Mouse (Mus musculus) cortical plate, adult 2 months (tissue): ENCODE results near the gene Sdc3. TPM values are rescaled to one million over a fixed set of nuclear protein-coding genes. Genes with fewer than 3 reads are reported as not detected.
A peak's percentile ranks its signal among the peaks of the same experiment; 100 is the strongest.

Experiments used
- H3K27ac ChIP-seq: fragments of 200-500 bp; 2 replicates; pipeline ENCODE4 v1.5.1; 2012; ENCODE audit warnings: low read length, control low read depth, inconsistent platforms; ENCODE audit not compliant: insufficient read depth
- H3K4me1 ChIP-seq: fragments of 200-500 bp; 2 replicates; pipeline ENCODE4 v1.6.1; 2011; ENCODE audit warnings: low read length; ENCODE audit not compliant: control insufficient read depth, insufficient read depth
- H3K4me3 ChIP-seq: fragments of 200-500 bp; 2 replicates; pipeline ENCODE4 v1.5.1; 2011; ENCODE audit warnings: mild to moderate bottlenecking, low read length, control low read depth; ENCODE audit not compliant: insufficient read depth
- CTCF ChIP-seq: fragments of 200-500 bp; IDR thresholded peaks from 2 replicates; pipeline ENCODE4 v1.5.1; 2011; ENCODE audit warnings: mild to moderate bottlenecking, control low read depth, low read length; ENCODE audit not compliant: insufficient read depth; ENCODE audit errors: extremely low read depth
- POLR2A ChIP-seq: fragments of 200-500 bp; IDR thresholded peaks from 2 replicates; pipeline ENCODE4 v1.6.1; 2011; ENCODE audit warnings: mild to moderate bottlenecking, low read length, control low read depth; ENCODE audit not compliant: insufficient read depth; ENCODE audit errors: extremely low read depth
- polyA plus RNA-seq: library from polyadenylated mRNA; depleted of rRNA; stranded (reverse); fragments of >200 nt; gene quantifications from 2 replicates; pipeline ENCODE4 v1.2.3, GENCODE M21; 2012; rRNA removed

Sdc3 gene
- polyA plus RNA-seq, 1 experiment = 81.5 TPM

- Histone ChIP-seq H3K27ac (no peak overlapping the region), H3K4me3 (no peak overlapping the region), H3K4me1 (peaks cover 17% of the 10 kb centered on the region)
- TF ChIP-seq CTCF (no peak), POLR2A (no peak)
Measured at GRCm38 (mm10) chr4:130865460-130865859, 73.1 kb downstream of the Sdc3 start.

- H3K4me1 ChIP-seq = peaks cover 17% of the 10 kb centered on the region
- peak overlapping the region; percentile 41 for H3K27ac ChIP-seq
- TF ChIP-seq CTCF (no peak), POLR2A (peak; percentile 49)
- H3K4me3 ChIP-seq = no peak overlapping the region
Measured at GRCm38 (mm10) chr4:130865901-130866371, 73.6 kb downstream of the Sdc3 start.

- Histone ChIP-seq H3K27ac (no peak overlapping the region), H3K4me3 (no peak overlapping the region), H3K4me1 (peaks cover 9% of the 10 kb centered on the region)
- TF ChIP-seq POLR2A (no peak), CTCF (no peak)
Measured at GRCm38 (mm10) chr4:130867940-130868339, 75.6 kb downstream of the Sdc3 start.

DNA sequence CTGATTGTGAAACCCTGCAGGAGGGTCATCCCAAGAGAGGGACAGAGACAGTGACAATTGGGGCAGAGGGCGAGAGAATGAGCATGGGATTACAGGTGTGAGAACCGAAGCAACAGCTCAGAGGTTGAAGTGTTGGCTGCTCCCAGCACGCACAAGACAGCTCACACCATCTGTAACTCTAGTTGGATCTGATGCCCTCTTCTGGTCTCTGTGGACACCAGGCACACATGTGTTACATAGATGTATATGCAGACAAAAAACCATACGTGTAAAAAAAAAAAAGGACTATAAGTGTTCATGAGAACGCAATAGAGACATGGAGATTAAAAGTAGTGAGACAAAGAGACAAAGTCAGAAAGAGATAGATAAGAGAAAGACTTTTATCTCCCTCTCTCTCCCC lies 76.5 kb downstream of the Sdc3 start:
- Histone ChIP-seq H3K27ac (no peak overlapping the region), H3K4me3 (no peak overlapping the region), H3K4me1 (peaks cover 9% of the 10 kb centered on the region)
- no peak for TF ChIP-seq POLR2A
- 0 out of 2 replicates have a peak, but pooled peaks have one; percentile 16 for TF ChIP-seq CTCF

DNA sequence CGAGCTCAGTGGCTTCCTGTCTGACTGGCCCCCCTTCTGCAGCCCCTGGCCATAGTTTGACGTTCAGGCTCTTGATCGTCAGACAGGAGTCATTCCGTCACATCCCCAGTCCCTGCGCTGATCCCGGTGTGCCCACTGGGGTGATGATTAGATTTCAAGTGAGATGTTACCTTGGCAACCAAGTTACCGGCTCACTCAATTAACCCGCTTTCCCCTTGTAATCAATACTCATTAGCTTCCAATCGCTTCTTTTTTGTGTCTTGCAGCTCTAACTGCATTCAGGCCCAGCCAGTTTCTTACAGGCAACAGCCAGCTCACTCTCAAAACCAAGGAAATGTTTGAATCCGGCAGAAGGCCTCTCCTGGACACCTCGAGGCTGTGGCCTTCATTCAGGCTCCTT lies 80.1 kb downstream of the Sdc3 start:
- H3K4me3 ChIP-seq = no peak overlapping the region
- H3K27ac ChIP-seq = no peak overlapping the region
- peaks cover 4% of the 10 kb centered on the region for H3K4me1 ChIP-seq
- TF ChIP-seq POLR2A = no peak

DNA sequence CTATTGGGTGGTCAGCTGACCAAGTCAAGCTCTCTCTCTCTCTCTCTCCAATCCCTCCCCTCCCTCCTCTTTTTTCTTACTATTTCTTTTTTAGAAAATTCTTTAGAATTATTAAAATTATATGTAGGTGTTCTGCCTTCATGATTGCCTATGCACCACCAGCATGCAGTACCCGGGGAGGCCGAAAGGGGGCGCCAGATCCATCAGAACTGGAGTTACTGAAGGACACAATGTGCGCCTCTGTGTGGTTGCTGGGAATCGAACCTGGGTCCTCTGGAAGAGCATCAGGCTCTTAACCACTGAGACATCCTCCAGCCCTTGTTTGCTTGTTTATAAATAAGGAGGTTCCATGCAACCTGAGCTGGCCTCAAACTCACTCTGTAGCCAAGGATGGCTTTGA lies 81.1 kb downstream of the Sdc3 start:
- Histone ChIP-seq H3K4me1 (peaks cover 4% of the 10 kb centered on the region), H3K27ac (no peak overlapping the region), H3K4me3 (no peak overlapping the region)
- no peak for TF ChIP-seq POLR2A

GRCm38 (mm10) chr4:130874601-130875000 lies 82.3 kb downstream of the Sdc3 start:
- H3K4me3 ChIP-seq = no peak overlapping the region
- peaks cover 3% of the 10 kb centered on the region; the same call in 1 of the 2 replicates for H3K4me1 ChIP-seq
- H3K27ac ChIP-seq = no peak overlapping the region
- TF ChIP-seq CTCF = no peak
- TF ChIP-seq POLR2A = no peak

Other genes with a start within 250 kb of the Sdc3 start
- 40.5 and 42.0 TPM in 2 replicates for gene Nkain1, start 218.4 kb upstream of the Sdc3 start, polyA plus RNA-seq
- gene Pum1, start 129.2 kb upstream of the Sdc3 start, polyA plus RNA-seq = 58.1 and 59.2 TPM in 2 replicates
- 66.8 and 71.4 TPM in 2 replicates for gene Laptm5, start 120.6 kb downstream of the Sdc3 start, polyA plus RNA-seq
- 0.36 and 0.46 TPM in 2 replicates for gene Matn1, start 151.8 kb downstream of the Sdc3 start, polyA plus RNA-seq